Comparison of ENCODE assay signal across 23 mouse cellular contexts in the genomic region with DNA sequence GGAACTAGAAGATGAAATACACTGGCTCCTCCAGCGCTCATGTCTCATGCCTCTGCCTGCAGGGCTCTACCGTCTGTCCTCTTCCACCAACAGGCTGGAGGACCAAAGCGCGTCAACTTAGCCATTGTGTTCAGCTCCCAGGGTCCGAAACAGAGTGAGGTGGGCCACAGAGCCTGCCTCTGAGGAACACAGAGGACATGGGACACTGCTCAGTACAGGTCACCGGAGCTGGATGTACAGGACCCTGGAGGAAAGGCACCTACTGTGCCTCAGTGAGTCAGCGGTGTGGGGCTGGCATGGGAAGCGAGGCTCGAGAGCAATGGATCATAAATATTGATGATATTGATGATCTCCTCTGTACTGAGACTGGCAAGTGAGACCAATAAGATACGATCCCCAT.
"Had no signal": no experiment of that assay in that cellular context is flagged by ENCODE, and none has a peak within 500 bp of the region (broad histone marks: within the 10 kb centered on the region; RNA-seq: fewer than 3 reads in every experiment).

No protein-coding gene starts in this region.

- ATAC-seq: liver, embryonic 12.5 days had no signal

- H3K9me3 ChIP-seq: limb, embryonic 10.5 days; limb, embryonic 13.5 days; liver, embryonic 12.5 days; liver, embryonic 15.5 days; lung, embryonic 15.5 days; megakaryocyte, embryonic 14.5 days; midbrain, embryonic 10.5 days; neural tube, embryonic 13.5 days; stomach, embryonic 15.5 days had no signal

- H3K36me3 ChIP-seq: limb, embryonic 13.5 days; liver, embryonic 12.5 days; liver, embryonic 15.5 days; lung, embryonic 15.5 days; stomach, embryonic 15.5 days had no signal

- DNase-seq: kidney, adult 2 months; kidney, postnatal 25 days; layer of hippocampus, adult 9-11 months; liver; lung, adult 18-20 months; lung, postnatal 10 days; lung, postnatal 36 days; retina, postnatal 1 day; right cerebral cortex, postnatal 25 days; spleen, adult 18-20 months; thymus, postnatal 25 days had no signal

- H3K27ac ChIP-seq: kidney, postnatal 0 days; layer of hippocampus, adult 2 months; limb, embryonic 10.5 days; limb, embryonic 13.5 days; liver, embryonic 12.5 days; liver, embryonic 15.5 days; lung, embryonic 15.5 days; midbrain, embryonic 10.5 days; neural tube, embryonic 13.5 days; stomach, embryonic 15.5 days had no signal

- H3K4me3 ChIP-seq: layer of hippocampus, adult 2 months; limb, embryonic 10.5 days; limb, embryonic 13.5 days; liver, embryonic 12.5 days; liver, embryonic 15.5 days; lung, embryonic 15.5 days; megakaryocyte, embryonic 14.5 days; midbrain, embryonic 10.5 days; myocyte; neural tube, embryonic 13.5 days; stomach, embryonic 15.5 days had no signal

- H3K4me2 ChIP-seq: limb, embryonic 13.5 days; liver, embryonic 12.5 days; liver, embryonic 15.5 days; lung, embryonic 15.5 days; neural tube, embryonic 13.5 days; stomach, embryonic 15.5 days had no signal

- H3K4me1 ChIP-seq: liver, embryonic 12.5 days had no signal

- H3K9ac ChIP-seq: limb, embryonic 13.5 days; liver, embryonic 12.5 days; liver, embryonic 15.5 days; lung, embryonic 15.5 days; neural tube, embryonic 13.5 days; stomach, embryonic 15.5 days had no signal

- H3K27me3 ChIP-seq: neural tube, embryonic 13.5 days; stomach, embryonic 15.5 days had no signal
